ENCODE assay signal across 12 mouse cellular contexts in genomic region chr15:9132693-9133443, GRCm38 (mm10). TPM values are rescaled to one million over a fixed set of nuclear protein-coding genes. Genes with fewer than 3 reads are reported as not detected.
A peak's percentile ranks its signal among the peaks of the same experiment; 100 is the strongest.
DNase-seq lines count a peak whose midpoint lies in the region; ATAC-seq lines count a peak whose summit lies in the region.
"Had no signal": no experiment of that assay in that cellular context is flagged by ENCODE, and none has a peak within 500 bp of the region (broad histone marks: within the 10 kb centered on the region; RNA-seq: fewer than 3 reads in every experiment).

No protein-coding gene starts in this region.

- ATAC-seq in erythroblast, adult 5-6 weeks (replicated peaks; ENCODE audit: low FRiP score, poor library complexity, severe bottlenecking) = no peak
- ATAC-seq: activated CD4-positive, CD25-positive, alpha-beta regulatory T cell, adult 4 months had no signal

- peak; percentile 11 to 16 for DNase-seq in adrenal gland, postnatal 36 days
- DNase-seq in adrenal gland, adult 8-10 months = no peak
- DNase-seq in kidney, postnatal 10 days = peak; percentile 39
- no peak for DNase-seq in kidney, postnatal 14 days
- peak; percentile 61 to 65 for DNase-seq in cerebellum, adult 18-20 months
- DNase-seq in layer of hippocampus, adult 8-10 months (ENCODE audit: low spot score in 2 of 2) = peak; percentile 57 to 63
- no peak for DNase-seq in urinary bladder, postnatal 10 days (ENCODE audit: low spot score)
- DNase-seq: B cell, adult 2 months; kidney, adult 8-10 months; thymus, postnatal 14 days had no signal

RNA-seq across cellular contexts. Expression of gene Lmbrd2, which starts 7.5 kb away (rescaled TPM):
- total RNA-seq in adrenal gland, postnatal 36 days (2021) = 10 to 100 TPM; 26.9 to 31.0 TPM
- 10 to 100 TPM; 26.3 to 35.9 (median 34.2) TPM for total RNA-seq in adrenal gland, adult 8-10 months (2022)
- total RNA-seq in layer of hippocampus, adult 8-10 months (2022) = 10 to 100 TPM; 55.1 to 68.4 (median 60.5) TPM
- total RNA-seq in erythroblast, adult 5-6 weeks (2015; ENCODE audit: low replicate concordance) = 9.4 and 14.6 TPM in 2 replicates
- 3.2 and 3.6 TPM in 2 replicates for total RNA-seq in erythroblast, adult 5-6 weeks (2017; ENCODE audit: low replicate concordance)

RNA-seq across cellular contexts. Expression of gene Skp2, which starts 22.4 kb away (rescaled TPM):
- total RNA-seq in adrenal gland, postnatal 36 days (2021) = 1 to 10 TPM; 2.9 to 4.6 TPM
- total RNA-seq in adrenal gland, adult 8-10 months (2022) = 1 to 10 TPM; 3.1 to 4.3 (median 3.6) TPM
- total RNA-seq in layer of hippocampus, adult 8-10 months (2022) = 1 to 10 TPM; 5.3 to 6.7 (median 5.9) TPM
- 10.2 and 12.5 TPM in 2 replicates for total RNA-seq in erythroblast, adult 5-6 weeks (2015; ENCODE audit: low replicate concordance)
- total RNA-seq in erythroblast, adult 5-6 weeks (2017; ENCODE audit: low replicate concordance) = 9.6 and 12.3 TPM in 2 replicates

Comparison
In these comparisons a context has a peak if more than half of its experiments do, and no peak if none do; other contexts are left out.
1. DNase-seq: peak in adrenal gland, postnatal 36 days (2 of 2), kidney, postnatal 10 days (single experiment), cerebellum, adult 18-20 months (2 of 2) and layer of hippocampus, adult 8-10 months (2 of 2); none in adrenal gland, adult 8-10 months (single experiment), kidney, postnatal 14 days (single experiment) and urinary bladder, postnatal 10 days (single experiment).